Mouse (Mus musculus) heart, adult 2 months (tissue): ENCODE data around the gene Cabp7.

Source experiments
- CTCF ChIP-seq: fragments of 200-600 bp; IDR thresholded peaks from 2 replicates; pipeline ENCODE4 v1.8.1; 2022; ENCODE audit warnings: antibody characterized with exemption, mild to moderate bottlenecking, moderate library complexity
- POLR2A ChIP-seq: fragments of 200-500 bp; IDR thresholded peaks from 2 replicates; pipeline ENCODE4 v1.6.1; 2011; ENCODE audit warnings: mild to moderate bottlenecking, low read depth, low read length, control low read depth; ENCODE audit not compliant: insufficient read depth

DNA sequence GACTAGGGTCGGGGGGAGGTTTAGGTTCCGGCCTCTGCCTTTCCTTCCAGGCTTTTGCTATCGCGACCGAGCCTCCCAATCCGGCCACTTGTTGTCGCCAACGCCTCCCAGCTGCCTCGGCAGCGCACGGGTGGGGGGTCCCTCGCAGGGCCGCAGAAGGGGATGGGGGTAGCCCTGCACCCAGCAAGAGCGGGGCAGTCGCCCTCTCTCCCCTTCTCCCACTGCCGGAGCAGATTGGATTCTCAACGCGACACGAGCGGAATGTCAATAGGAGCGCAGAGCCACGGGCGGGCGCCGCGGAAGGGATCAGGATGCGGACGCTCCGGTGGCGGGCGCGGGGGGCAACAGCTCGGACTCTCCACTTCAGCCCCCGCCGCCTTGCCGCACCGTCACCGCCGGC lies 609 bp downstream of the Cabp7 start:
- TF ChIP-seq POLR2A (no peak), CTCF (no peak)
